Mouse (Mus musculus) left cerebral cortex, adult 18-20 months (tissue): ENCODE measurements around the gene Jsrp1. TPM values are rescaled to one million over a fixed set of nuclear protein-coding genes. Genes with fewer than 3 reads are reported as not detected.

Experiments
- DNase-seq, 2 experiments: peaks; one replicate each; pipeline ENCODE4 v3.0.0; 2021 to 2022; ENCODE audit warnings: low spot score in 2 of 2, mixed read lengths in 1 of 2
- total RNA-seq, 2 experiments: library from RNA; stranded (reverse); gene quantifications; 2 replicates each; pipeline ENCODE4 v1.2.3; 2021

The Jsrp1 gene
- total RNA-seq, 2 experiments from 2014 or later, result 6.6 to 8.0 TPM

DNA sequence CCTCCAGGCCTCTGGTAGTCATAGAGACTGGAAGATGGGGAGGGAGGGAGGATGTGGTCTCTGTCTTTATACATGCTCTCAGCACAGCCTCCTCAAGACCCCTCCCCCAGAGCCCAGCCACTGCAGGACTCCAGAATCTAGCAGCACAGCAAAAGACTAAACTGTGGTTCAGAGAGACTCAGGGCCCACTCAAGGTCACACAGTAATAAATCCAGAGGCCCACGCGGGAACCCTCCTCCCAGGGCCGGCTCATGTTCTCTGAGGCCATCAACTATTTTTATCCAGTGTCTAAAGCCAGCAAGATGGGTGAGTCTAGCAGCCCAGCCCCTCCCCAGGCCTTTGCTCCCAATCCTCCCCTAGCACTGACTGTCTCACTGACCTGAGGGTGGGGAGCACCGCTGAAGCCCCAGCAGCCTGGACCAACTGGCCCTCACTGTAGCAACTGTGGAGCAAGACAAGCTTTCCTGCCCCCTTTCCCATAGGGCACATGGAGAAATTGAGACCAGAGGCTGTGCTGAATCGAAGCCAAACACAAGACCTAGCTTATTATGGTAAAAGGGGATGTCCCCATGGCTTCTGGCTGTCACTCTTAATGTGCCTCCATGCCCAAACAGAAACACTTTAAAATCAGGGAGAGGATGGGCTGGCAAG lies 782 bp downstream of the Jsrp1 start:
- DNase-seq, result no peak

DNA sequence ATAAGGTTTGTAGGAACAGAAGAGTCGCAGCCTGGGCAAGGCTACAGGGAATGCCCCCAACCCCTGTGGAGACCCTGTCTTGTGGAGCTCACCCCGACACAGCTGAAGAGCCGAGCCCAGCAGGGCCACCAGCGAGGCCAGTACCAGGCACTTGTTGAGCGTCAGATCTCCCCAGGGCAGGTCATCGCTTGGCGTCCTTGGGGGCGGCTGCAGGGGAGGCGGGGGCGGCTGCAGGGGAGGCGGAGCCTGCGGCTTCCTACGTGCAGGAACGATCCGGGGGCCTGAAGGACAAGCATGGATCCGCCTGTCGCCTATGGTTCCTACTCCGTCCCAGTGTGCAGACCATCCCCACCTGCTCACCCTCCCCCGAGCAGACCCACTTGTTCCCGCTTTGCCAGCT lies 3.2 kb downstream of the Jsrp1 start:
- no peak for DNase-seq

DNA sequence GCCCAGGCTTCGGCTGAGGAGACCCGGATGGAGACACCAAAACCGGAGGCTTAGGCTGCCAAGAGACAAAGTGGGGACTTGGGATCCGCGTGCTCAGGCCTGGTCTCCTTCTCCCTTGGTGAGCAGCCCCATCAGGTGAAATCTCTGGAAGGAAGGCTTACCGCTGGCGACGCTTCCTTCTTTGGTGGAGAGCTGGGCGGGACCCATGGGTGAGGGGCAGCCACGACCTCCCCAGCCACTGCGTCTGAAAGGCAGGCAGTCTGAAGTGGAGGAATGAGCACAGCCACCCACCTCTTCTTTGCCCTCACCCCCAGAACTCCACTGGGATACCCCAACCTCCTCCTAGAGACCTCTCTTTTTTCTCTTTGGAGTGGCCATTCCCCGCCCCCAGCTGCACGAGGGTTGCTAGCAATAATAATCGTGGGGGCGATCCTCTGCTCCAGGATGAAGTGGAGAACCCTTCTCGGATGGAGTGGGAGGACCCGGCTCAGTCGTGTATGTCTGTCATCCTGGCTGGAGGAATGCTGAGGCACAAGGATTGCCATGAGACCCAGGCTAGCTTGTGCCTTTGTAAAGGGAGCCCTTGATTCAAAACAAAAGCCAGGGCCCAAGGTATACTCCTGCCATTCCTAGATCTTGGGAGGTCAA lies 4.2 kb downstream of the Jsrp1 start:
- peak; percentile 31 to 55 for DNase-seq

DNA sequence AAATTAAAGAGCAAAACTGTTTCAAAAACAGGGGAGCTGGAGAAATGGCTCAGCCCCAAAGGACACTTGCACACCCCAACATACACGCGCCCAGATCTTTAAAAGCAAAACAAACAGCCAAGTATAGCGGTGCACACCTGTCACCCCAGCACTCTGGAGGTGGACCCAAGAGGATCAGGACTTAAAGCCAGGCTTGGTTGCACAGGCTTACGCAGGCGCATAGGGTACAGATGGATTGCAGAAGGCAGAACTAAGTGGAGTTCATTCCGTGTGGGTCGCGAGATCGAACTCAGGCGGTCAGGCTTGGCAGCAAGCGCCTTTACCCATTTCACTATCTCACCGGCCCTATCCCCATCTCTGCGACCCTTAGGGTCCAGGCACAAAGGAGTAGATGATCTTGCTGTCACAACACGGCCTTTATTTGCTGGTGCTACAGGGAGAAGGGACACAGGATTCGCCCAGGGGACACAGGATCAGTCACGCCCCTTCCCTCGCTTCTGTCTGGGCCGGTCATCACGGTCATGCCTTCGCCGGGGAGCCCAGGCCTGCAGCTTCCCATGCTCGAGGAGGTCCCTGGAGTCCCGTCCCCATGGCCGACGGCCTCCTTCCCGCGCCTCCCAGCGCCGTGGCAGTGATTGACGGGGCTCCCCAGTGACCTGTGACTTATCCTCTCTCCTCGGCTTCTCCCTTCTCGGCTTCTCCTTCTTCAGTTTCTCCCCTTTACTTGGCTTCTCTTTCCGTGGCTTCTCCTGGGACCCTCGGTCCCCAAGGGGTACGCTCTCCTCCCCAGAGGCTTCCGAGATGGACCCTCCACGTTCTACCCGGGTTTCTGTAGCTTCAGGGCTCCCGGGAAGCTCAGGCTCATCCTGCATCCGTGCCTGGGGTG lies 5.0 kb downstream of the Jsrp1 start:
- no peak for DNase-seq

DNA sequence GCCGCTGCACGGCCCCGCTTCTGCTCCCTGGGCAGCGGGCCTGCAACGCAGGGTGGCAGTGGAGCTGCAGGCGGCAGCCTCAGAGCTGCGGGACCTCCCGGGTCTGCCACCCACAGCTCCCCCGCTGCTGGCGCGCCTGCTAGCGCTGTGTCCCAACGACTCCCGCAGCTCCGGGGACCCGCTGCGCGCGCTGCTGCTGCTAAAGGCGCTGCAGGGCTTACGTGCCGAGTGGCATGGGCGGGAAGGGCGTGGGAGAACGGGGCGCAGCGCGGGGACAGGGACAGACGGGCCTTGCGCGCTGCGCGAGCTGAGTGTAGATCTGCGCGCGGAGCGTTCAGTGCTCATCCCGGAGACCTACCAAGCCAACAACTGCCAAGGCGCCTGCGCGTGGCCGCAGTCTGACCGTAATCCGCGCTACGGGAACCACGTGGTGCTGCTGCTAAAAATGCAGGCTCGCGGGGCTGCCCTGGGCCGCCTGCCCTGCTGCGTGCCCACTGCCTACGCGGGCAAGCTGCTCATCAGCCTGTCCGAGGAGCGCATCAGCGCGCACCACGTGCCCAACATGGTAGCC lies 6.2 kb downstream of the Jsrp1 start:
- DNase-seq, result peak; percentile 83 to 91

DNA sequence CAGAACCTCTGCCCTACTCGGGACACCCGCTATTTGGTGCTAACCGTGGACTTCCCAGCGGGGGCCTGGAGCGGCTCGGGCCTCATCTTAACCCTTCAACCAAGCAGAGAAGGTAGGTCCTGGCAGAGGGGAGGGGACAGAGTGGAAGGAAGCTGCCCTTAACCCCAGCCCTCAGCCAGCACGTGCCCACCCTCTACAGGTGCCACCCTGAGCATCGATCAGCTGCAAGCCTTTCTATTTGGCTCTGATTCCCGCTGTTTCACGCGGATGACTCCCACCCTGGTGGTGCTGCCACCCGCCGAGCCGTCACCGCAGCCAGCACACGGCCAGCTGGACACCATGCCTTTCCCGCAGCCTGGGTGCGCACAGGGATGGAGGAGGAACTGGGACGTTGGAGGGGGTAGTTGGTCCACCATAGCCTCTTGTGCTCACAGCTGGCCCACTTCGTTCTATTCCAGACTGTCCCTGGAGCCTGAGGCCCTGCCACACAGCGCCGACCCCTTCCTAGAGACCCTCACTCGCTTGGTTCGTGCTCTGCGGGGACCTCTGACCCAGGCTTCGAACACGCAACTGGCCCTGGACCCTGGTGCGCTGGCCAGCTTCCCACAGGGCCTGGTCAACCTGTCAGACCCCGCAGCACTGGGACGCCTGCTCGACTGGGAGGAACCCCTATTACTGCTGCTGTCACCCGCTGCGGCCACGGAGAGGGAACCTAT lies 6.8 kb downstream of the Jsrp1 start:
- no peak for DNase-seq

DNA sequence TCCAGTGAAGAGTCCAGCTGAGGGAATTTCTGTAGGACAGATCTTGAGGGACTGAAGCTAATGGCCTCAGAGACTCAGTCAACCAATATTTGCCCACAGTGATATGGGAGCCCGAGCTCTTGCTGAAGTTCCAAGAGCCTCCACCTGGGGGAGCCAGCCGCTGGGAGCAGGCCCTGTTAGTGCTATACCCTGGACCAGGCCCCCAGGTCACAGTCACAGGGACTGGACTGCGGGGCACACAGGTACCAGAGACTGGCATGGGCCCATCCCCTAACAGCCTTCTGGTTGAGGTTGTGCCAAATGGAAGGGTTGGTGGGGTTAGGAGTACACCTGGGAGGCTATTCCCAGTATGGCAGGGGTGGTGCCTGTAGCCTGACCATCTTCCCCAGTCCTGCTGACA lies 7.4 kb downstream of the Jsrp1 start:
- peak; percentile 79 to 85 for DNase-seq

DNA sequence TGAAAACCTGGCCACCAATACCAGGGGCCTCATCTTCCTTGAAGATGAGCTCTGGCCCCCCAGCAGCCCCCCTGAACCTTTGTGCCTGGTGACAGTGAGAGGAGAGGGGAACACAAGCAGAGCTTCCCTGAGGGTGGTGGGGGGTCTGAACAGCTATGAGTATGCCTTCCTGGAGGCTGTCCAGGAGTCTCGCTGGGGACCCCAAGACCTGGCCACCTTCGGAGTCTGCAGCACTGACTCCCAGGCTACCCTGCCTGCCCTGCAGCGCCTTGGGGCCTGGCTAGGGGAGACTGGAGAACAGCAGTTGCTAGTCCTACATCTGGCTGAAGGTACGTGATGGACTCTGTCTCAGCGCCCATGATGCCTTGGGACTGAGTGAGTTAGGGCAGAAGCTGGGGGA lies 8.0 kb downstream of the Jsrp1 start:
- no peak for DNase-seq

DNA sequence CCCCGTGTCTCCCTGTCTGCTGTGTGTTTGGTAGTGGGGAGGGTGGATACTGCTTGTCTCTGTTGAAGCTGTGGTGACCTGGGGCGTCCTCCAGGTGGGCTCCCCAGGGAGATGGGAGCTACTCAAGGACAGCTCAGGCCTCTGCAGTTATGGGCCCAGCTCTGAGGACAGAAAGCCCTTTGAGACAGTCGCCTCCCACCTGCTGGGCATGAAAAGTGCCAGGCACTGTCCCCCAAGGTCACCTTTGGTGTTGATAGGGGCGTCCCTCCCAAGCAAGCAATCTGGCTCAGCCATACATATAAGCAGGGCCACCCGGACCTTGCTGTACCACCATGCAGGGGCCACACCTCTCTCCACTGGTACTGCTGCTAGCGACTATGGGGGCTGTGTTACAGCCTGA lies 8.4 kb downstream of the Jsrp1 start, which contains the start of gene Amh:
Amh (plus strand) TSS at position 328 of the 400 bp plus-strand sequence.
- DNase-seq, result no peak

DNA sequence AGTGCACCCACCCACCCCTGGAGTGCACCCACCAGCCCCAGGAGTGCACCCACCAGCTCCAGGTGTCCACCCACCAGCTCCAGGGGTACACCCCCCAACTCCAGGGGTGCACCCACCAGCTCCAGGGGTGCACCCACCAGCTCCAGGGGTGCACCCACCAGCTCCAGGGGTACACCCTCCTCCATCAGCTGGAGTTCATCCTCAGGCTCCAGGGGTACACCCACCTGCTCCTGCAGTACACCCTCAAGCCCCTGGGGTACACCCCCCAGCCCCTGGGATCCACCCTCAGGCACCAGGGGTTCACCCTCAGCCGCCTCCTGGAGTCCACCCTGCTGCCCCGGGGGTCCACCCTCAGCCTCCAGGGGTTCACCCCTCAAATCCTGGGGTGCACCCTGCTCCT lies 9.0 kb downstream of the Jsrp1 start:
- no peak for DNase-seq

DNA sequence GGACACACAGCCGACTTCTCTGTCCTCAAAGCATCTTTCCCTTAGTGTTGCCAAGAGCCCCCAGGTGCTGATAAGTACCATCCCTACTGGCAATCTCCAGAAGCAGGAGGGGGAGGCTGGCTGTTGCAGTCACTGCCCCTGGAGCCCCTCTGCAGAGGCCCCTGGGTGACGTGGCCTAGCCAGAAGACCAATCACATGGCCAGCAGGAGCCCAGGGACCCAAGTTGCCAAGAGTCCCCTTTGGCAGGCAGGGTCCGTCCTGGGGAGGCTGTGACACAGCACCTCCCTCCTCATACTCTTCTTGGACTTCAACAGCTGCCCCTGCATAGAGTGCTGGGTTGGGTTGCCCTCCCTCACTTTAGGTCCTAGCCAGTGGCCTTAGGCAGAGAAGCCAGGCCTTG lies 10.3 kb downstream of the Jsrp1 start:
- no peak for DNase-seq

DNA sequence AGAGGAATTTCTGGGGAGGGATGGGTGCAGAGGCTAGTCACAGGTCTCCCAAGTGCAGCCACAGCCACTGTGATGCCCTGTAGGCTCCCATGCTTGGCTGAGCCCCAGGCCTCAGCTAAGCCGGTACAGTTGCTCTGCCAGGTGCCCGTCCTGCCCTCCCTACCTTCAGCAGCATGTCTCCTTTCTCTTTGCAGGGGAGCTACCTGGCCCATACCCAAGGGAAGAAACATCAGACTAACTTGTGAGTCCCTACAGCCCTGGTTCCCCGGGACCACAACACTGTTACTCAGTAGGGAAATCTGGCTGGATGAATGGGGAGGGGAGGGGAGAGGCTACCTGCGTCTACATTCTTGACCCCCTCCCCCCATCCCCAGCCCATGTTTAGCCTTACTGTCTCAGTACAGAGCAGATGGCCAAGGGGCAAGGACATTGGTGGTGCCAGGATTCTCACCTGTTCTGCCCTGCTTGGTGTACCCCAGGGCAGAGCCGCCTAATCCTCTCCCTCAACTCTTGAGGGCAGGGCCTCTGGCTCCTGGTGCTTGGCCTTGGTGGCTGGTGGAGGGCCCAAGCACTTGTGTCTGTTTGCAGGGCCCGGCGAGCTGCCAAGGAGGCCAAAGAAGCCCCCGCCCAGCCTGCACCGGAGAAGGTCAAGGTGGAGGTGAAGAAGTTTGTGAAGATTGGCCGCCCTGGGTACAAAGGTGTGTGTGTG lies 10.9 kb downstream of the Jsrp1 start:
- DNase-seq, result no peak

DNA sequence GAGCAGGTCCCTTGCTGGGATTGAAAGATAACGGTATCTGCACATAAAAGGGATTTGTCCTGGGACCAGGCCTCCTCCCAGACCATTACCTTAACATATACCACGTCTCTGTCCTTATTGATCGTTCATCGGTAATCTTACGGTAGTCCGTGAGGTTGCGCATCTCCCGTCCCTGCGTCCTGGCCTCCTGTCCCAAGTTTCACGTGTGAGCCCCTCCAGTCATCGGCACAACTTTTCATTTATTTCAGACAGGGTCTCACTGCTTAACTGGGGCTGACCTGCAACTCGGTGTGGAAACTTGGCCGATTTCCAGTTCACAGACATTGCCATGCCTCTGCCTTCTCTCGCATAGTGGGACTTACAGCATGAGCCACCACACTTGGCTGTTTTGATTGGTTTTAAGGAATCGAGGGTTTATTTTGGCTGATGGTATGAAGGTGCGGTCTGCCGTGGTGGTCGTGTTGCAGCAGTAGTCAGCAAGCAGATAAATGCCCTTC lies 14.2 kb downstream of the Jsrp1 start:
- DNase-seq, result no peak

DNA sequence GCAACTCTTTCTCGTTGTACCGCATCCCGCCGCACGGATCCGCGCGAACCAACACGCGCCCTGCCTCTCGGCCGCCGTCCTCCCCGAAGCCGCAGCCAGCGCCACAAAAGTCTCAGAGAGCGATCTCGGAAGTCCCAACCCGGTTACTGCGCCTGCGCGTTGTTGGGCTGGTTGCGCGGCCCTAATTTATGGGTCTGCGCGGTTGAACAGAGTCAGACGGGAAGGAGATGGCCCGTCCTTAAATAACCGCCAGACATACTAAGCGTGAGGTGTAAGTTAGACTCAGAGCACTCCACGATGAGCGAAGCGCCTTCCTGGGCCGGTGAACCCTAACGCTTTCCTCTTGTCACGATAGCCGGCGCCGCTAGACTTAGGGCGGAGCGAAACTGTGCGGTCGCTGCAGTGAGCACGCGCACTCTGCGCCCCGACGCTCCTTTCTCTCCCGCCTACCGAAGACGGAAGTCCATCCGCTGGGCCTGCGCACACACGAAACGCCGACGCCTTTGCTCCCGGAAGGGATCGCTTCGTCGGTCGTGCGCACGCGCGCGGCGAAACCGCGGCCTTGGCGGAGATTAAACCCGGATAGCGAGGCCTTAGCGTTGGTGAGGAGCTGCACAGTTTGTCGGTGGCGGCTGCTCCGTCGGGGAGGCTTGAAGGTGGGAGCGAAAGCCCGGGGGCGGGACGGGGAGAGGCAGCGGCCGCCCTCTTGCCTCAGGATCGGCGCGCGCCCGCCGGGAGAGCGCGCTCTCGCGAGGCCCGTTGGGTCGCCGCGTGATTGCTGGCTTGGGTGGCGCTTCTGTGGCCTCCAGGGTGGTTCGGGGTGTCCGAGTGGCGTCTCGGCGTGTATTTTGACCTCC lies 14.9 kb downstream of the Jsrp1 start, which contains the start of the genes Sf3a2 and Plekhj1:
Sf3a2 (plus strand) TSS at position 49 of the 857 bp plus-strand sequence.
Plekhj1 (minus strand) TSS at position 477 of the 857 bp plus-strand sequence.
- DNase-seq, result peak; percentile 96 to 97

DNA sequence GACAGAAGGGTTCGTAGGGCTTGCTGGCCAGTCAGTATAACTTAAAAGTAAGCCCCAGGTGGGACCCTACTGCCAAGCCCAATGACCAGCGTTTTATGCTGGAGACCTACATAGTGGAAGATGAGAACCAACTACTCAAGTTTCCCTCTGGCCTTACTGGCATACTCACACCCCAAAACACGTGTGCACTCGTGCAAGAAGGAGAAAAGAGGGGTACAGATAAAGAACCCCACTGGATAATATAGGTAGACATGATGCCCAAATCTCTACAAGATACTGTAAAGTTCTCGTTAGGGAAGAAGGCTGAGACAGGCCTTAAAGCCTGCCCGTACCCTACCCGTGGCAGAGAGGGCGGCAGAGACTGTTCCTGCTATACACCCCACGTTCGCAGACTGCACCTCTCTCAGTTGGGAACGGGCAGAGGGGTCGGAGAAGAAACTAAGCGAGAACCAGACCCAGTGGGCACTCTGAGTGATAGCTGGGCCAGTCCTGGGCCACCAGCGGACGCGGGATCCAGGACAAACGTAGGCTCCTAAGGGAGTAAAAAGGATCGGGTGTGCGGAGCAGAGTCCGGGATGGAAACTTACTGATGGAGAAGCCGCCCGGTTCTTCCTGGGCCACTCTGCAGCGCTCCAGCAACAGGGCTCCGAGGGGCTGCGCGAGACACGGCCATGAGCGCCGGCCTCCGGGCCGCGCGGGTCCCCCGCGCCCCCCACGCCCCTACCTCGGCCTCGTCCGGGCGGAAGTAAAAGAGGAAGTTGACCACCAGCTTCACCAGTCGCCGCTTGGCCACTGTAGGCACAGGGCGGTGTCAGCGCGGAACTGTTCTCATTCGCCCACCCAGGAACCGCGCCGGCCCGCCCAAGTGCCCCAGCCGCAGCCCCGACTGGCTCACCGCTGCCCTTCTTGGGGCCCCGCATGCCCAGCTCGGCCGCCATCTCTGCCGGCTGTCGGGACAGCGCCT lies 15.8 kb downstream of the Jsrp1 start:
- no peak for DNase-seq

DNA sequence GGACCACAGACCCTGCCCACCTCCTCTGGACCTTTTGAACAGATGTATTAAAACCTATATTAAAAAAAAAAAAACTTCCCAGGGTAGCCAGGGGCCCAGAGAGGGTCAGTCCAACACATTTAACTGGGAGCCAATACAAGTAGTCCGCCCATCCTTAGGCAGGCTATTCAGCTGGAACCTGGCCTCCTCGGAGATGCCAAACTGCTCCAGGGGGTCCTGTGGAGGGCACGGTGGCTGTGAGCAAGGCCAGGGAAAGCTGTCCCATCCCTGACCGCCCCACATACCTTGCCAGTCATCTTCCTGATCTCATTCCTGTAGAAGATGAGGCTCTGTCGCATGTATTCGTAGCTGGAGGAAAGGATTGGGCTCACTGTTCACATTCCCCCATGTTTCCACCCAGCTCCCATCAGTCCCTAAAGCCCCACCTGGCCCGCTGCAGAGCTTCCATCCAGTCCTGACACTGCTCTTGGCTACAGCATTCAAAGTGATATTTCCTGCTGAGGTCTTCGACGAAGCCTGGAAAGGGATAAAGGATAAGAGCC lies 16.9 kb downstream of the Jsrp1 start:
- no peak for DNase-seq

DNA sequence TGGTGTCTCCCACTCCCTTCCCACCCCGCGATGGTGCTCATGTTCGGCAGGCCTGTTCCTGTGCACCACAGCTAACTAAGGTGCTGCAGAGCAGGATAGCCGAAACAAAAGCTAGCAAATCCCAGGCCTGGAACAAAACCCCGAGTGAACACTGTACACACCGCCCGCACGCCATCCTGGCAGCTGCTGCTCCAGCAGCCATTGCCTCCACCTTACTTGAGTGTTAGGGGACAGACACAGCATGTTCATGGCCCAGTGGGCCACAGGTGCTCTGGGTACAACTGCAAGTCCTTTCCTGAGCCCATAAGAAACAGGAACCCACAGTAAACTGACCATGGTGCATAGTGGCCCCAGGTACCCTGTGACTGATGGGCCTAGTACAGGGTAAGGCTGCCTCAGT lies 18.5 kb downstream of the Jsrp1 start:
- DNase-seq, result no peak

DNA sequence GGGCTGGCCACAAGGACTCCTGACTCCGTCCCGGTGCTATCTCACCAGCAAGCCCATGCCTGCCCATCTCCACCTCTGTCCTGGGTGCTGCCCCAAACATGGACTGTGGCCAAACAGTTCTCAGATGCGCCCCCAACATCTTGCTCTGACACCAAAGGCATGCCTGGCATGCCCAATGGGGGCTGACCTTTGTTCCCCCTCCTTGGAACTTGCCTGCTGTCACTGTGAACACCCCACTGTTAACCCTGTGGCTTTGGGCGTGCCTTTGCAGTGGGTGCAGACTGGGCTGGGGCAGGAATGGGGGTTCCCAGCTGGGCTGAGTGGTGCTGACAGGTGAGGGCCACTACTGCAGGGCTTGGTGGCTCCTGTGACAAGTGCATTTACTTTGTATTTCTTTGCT lies 19.5 kb downstream of the Jsrp1 start:
- DNase-seq, result no peak
